Mouse (Mus musculus) B cell, adult 2 months (primary cell): ENCODE results near the gene Kdelc2.
A peak's percentile ranks its signal among the peaks of the same experiment; 100 is the strongest.

Source experiments
- DNase-seq, 2 experiments: peaks; one replicate each; pipeline ENCODE4 v3.0.0; 2022

Kdelc2 gene

DNA sequence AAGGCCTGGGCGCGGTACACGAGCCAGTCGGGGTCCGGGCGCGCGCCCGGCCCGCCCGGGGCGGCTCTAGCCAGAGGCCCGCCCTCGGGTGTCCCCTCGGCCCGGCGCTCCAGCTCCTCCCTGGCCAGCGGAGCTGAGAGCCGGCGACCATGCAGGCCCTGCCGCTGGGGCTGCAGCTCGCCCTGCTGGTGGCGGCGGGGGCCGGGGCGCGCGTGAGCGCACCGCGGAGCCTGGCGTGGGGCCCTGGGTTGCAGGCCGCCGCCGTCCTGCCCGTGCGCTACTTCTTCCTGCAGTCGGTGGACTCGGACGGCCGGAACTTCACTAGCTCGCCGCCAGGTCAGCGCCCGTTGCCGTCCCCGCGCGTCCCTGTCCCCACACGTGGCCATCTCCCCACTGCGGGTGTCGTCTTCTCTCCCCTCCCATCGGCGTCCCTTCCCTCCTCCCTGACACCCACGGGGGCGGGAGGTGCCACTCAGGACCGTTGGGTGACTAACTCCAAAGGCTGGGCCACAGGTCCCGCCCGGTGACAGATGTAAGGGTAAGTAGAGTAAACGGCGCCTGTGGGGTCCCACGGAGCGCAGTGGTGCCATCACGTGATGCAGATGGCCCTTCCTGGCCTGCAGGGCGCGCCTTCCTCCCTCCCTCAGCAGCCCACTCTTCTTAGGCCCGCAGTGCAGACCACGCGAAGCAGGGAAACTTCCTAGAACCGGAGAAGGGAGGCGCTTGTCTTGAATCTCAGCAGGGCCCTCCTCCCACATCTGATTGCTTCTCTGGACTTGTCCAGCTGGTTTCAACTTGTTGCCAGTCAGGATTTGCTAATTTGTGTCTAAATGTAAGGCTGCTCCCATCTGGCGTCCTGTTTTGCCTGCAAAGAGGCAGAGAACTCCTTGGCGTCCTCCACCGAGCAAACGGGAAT is at the start of gene Kdelc2:
Gene Kdelc2, plus strand, starts transcription at position 75 of the 916 bp plus-strand sequence.
- peak; percentile 21 to 33 for DNase-seq

DNA sequence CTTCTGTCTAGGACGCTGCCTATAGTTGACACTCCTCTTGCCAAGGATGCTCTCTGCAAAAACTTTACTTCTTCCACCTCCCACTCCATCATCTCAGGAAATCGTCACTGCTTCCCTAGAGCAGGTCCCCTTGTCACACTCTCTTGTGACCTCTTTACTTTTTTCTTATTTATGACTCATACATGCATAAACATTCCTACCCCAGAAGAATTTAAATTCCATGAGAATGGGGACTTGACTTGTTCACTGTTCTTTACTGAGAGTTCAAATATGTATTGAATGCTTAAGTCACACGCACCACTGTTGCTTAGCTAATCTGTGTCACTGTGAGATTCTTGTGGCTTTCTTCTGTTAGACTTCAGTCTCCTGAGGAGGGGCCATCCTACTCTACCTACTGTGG is 48.7 kb upstream of the Kdelc2 start:
- DNase-seq, result no peak

DNA sequence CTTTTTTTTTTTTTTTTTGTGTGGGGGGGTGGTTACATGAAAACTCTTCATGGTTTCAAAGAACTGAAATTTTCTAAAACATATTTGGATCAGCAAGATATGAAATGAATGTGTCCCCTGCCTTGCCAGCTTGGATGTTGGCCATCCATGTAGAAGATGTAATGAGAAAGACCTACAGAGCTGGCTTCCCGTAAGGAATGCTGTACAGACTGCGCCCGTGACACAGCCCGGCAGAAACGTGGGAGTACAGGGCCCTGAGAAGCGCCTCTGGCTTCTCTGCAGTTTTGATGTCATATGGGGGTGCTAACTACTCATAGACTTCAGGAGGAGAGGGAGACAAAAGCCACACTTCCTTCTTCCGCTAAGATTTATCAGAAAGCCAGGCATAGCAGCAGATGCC is 44.2 kb upstream of the Kdelc2 start:
- no peak for DNase-seq

DNA sequence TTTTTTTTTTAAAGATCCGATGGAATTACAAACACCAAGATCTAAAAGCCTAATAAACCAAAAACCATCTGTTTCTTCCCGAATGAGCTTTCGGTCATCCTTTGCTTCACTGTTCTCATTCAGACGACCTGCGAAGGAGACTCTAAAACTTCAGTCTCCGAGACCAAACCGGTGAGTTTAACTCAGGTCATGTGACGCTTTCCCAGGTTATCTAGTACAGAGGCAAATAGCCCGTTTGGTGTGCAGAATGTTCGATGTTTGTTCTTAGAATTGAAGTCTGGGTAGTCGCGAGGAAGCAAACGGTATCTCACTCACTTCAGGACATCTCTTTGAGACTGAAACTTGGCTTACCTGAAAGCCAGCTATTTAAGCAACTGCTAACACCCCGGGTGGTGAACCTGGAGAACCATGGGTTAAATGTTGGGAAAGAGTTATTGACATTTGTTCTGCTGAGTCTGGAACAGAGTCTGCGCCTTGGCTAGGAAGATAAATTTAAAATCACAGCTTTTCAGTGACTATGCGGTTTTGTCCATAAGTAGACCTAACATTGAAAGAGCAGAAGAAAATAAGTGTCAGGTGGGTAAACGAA is 43.4 kb upstream of the Kdelc2 start:
- DNase-seq, result no peak

DNA sequence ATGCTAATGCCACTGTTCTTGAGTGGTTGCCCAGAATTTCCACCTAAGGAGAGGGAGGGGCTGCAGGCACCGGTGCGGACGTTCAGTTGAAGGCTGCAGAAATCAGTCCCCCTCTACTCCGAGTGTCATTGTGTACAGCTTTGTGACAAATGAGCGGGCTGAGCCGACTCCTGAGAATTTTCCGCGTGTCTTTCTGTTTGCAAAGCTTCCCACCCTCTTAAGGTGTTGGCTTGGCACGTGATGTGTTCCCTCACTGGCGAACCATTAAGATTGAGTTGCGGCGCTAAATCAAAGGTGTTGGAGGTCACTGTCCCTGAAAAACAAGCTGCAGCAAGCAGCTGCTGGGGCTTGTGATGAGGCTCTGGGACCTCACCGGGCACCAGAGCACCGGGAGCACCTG is 42.9 kb upstream of the Kdelc2 start:
- DNase-seq, result no peak

DNA sequence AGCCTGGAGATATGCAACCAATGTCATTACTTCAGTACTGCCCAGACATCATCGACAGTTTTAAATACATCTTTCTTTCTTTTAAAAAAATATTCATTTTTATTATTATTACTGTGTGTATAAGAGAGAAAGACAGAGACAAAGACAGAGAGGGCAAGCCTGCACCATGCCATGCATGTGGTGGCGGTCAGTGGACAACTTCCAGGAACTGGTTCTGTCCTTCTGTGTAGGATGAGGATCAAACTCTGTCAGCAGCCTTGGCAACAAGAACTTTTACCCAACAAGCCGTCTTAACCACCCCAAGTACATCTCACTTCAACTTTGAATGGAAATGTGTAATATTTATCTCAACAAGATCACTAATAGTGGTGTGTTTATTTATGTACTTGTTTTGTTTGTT is 41.8 kb upstream of the Kdelc2 start:
- no peak for DNase-seq

DNA sequence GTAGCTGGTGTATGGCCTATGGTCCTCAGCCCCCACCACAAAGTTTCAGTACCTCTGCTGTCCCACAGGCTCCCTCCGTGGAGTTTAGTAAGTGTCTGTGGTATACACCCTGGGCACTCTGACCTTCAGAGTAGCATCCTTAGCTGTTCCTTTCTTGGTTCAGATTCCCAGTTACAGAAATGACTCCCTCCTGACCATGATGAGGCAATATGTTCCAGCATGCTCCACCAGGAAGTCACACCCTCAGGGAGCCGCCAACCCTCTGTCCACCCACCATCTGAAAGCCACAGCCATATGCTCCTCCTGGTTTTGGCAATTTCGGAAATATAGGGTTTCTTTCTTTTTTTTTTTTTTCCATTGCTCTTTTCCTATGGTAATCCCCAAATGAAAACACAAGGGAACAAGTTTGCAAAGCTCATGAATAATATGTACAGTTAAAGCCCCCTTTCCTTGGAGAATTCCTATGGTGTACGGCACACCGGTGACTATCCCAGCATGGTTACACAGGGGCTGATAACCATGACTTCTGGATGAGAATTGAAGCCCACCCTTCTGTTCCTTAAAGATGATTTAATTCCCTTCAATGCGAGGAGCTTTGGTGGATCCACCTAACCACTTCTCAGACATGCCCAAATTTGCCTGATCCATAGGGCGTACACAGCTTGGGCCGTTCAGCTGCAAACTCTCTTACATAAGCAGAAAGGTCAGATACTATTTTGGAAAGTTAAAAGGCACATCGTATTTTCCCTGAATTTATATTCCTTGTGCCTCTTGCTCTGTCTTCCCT is 39.0 kb upstream of the Kdelc2 start:
- DNase-seq, result no peak

DNA sequence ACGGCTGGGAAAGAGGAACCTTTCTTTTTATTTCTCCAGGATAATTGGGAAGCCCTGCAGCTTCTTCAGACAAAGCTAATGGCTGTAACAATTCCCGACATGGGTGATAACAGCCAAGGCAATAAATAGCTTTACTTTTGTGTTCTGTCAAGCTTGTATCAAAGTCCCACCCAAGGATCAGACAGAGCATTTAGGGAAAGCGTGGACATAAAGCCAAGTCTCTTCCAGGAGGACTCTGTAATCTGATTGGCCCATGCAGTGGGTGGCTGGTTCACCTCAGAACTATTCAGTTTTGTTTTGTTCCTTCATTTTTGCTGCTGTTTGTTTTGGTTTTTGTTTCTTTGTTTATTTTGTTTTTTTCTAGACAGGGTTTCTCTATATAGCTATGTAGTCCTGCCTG is 38.1 kb upstream of the Kdelc2 start:
- no peak for DNase-seq

DNA sequence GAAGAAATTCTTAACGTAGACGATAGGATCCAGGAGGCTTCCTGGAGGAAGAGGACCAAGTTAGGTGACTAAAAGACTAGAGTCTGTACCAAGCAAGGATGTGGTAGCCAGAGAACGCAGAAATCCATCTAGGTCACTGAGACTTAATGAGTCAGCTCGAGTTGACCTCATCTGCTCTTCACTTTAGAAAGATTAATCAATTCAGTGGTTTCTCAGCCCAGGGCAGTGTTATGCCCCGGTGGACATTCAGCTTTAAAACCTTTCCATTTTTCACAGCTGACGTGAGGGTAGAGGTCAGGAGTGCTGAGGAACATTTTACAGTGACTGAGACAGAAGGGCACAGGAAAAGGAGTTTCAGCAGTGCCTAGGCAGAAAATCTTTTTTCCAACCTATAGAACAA is 37.4 kb upstream of the Kdelc2 start:
- no peak for DNase-seq

DNA sequence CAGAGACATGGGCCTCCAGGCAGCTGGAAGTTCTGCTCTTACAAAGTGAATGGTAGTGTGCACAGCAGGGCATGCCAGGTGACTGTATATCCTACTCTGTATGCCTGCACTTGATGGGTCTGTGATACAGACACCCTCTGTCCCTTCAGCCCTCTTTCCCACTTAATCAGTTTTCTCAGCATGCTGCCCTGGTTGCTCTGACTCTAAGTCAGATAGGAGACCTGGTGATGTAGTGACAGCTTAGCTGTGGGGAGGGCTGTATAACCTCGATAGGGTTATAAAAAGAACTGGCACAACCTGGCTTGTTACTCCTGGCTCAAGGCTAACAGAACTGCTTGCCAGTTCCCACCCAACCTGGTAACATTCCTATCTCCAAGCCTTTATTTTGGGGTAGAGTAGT is 34.6 kb upstream of the Kdelc2 start:
- DNase-seq, result no peak

DNA sequence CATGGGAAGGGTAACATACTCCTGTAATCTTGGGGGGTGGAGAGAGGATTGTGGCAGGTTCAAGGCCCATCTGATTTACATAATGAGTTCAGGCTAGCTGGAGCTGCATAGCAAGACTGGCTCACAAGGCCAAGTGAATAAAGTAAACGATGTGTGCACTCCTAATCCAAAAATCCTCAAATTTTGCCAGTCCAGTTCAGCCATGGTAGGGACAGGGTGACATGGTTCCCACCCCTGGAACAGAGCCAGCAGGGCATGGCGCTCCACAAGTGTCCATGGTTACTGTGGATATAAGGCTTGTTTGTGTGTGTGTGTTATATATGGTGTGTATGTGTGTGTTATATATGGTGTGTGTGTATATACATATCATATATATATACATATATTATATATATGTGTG is 33.5 kb upstream of the Kdelc2 start:
- no peak for DNase-seq

DNA sequence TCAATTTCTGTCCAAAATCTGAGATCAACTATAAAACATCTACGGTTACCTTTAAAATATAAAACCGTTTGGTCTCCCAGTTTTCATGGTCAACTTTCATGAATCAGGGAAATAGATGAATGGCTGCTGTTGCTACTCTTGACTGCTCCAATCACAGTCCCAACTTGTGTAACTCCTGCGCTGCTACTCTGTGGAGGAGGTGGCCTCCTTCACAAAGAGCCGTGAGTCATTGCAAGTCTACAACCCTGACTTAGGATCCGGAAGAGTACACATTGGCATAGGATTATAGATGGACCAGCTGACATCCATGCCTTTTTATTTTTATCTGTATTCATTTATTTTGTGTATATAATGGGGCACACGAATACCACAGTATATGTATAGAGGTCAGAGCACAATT is 31.9 kb upstream of the Kdelc2 start:
- DNase-seq, result no peak

DNA sequence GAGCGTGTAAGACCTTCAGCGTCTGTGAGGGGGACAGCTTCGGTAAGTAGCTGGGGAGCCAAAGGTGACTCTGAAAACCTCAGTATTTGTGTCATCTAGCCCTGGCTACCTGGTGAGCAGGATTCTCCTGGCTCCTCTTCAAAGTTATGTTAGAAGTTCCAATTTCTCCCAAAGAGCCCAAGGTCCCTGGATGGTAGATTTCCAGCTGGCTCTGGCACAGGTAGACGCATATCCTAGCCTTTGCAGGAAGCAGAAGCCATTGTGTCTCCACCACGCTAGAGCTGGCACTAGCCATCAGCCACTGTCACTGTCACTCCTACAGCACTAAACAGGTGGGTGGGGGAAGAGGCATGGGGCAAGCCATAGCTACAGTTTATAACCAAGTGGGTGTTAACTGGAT is 30.7 kb upstream of the Kdelc2 start:
- no peak for DNase-seq

DNA sequence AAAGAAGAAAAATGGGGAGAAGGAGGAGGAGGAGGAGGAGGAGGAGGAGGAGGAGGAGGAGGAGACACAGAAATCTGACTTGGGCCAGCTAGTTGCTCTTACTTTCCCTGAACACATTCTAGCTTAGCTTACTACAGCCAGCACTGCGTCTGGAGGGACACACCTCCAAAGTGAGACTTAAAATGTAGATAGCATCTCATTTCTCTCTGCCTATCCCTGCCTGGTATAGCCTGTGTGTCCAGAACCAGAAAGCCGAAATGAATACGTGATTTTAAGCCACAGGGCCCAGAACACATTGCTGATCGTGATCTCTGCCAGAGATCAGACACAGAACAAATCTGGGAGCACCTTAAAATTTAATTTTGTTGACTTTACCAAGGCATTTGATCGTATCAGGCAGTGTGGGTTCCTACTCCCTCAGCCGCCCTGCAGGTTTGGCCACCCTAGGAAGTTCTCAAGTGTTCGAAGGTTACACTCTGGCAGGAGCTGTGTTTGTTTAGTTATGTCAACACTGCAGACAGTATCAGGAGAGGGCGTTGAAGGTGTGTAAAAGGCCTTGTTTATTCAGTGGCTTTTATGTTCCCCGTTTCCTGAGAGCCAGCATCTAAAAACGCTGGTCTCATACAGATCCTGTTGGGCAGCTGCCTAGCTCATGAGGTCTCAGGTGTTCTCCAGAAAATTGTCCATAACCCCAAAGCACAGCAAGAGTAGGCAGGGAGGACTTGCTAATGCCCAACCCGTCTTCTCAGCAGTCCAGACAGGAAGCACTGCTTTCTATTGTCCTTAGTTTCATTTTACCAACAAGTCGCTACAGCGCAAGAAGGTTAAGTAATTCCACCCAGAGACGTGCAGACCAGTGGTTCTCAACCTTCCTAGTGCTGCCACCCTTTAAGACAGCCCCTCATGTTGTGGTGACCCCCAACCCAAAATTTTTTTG is 27.3 kb upstream of the Kdelc2 start:
- no peak for DNase-seq

DNA sequence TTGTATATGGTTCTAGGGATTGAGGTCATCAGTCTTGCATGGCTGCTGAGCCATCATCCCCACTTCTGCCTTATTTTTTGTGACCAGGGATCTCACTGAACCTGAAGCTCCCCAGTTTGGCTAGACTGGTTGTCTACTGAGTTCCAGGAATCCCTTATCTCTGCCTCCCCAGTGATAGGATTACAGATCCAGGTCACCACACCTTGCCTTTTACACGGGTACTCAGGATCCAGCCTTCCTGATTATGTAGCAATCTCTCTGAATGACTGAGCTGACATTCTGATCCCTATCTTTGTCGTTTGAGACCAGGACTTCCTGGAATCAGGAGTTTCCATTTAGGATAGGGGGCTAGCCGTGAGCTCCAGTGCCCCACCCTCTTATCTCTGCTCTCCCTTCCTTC is 12.5 kb upstream of the Kdelc2 start:
- DNase-seq, result no peak

DNA sequence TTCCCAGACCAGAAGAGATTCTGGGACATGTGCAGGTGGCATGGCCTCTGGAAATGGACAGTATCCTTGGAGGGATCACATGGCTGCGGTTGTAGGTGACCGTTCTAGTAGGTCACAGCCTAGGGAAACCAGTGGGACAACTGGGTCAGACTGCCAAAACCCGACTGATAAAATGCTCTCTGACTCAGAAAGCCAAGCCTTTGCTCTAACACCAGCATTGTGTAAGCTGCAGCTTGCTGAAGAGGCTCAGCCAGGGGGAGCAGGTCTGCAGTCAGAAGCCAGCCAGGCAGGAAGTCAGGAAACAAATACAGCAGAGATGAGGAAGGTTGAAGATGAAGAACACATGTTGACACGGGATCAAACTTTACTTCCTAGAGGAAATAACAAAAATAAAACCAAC is 7.9 kb upstream of the Kdelc2 start:
- DNase-seq, result no peak

DNA sequence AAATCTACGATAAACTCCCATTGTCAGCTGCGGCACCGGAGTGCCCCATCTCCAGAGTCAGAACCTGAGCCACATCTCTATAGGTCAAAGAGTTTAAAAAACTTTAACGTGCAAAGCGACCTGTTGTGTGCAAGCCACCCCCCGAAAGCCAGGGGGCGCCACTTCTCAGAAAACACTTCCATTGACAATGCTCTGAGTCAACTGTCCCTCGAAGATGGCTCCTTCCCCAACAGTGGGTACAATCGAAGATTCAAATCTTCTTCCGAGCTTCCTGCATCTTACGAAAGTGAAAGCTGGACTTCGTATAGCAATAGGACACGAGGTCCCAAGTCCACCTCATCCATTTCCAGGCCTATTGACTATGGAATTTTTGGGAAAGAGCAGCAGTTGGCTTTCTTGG is 7.0 kb upstream of the Kdelc2 start:
- DNase-seq, result peak; percentile 45 to 52

DNA sequence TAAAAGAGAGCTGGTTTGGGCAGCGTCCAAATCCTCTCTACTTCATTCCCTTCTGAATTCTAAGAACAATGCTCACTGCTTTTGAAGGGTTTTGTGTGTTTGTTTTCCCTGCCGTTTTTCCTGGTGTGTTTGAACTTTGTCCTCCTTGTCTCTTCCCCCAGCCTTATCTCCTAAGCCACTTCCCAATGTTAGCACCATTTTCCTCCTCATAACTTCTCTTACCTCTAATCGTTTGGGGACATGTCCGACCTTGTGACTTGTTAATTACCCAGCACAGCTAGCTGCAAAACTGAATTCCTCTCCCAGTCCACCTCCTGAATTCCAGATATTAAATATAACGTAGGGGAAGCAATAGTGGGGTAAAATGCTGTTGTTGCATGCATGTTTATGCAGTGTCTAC is 6.2 kb upstream of the Kdelc2 start:
- no peak for DNase-seq

DNA sequence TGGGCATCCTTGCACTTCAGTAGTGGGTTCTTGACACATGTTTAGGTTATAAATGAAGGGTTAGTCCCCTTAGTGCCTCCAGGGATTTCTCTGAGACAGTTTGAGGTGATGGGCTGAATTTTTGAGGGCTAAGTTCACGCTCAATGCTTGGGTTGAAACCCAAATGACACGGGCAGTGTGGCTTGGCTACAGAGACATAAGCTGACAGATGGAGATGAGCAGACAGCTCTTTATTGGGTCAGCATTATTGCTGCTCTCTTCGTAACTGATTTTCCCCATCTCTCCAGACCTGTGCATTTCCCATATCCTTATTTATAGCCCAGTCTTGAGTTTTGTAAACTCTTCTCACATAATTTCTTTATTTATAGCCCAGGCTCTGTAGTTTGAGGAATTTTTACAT is 5.7 kb upstream of the Kdelc2 start:
- no peak for DNase-seq

DNA sequence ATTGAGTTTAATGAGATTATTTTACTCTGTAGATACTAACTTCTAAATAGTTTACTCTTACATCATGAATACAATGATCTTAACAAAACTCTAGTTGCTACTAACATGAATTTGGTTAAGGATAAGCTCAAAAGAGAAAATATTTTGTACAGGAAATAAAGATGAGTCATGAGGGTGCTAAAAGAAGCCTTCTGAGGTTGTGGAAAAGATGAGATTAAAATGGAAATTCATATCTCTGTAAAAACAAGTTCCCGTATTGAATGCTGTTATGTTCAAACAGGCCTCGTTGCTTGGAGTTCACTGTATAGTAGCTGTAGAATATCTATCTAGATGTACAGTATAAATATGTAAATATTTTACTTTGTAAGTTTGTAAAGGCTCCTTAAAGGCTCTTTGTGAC is 3.2 kb upstream of the Kdelc2 start:
- no peak for DNase-seq

DNA sequence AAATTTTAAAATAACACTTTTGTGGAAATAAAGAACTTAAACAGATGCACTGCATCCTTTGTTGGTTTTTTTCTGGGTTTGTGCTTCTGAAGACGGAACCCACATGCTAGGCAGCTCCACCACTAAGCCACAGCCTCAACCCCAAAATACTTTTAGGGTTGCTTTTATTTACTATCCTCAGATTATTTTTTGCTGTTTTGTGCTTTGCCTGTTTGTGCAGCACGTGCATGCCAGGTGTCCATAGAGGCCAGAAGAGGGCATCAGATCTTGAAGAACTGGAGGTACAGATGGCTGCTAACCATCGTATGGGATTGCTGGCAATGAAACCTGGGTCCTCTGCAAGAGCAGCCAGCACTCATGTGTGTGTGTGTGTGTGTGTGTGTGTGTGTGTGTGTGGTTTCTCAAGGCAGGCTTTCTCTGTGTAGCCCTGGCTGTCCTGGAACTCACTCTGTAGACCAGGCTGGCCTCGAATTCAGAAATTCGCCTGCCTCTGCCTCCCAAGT is 2.7 kb upstream of the Kdelc2 start:
- no peak for DNase-seq

DNA sequence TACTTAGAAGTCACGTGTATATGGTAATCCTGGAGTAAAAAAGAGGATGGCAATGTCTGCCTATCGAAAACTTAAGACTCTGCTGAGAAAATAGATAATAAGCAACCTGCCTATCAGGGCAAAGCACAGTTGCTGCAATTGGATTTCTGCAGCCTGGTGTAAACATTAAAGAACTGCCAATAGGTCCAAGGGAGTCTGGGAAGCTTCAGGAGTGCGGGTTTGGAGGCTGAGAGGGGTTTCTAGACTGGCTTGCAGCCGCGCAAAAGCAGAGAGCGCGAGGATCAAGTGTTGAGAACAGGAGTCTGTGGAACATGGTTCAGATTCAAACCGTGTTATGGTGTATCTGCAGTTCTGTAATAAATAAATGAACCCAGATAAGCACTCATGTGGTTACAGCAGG is 1.0 kb downstream of the Kdelc2 start:
- no peak for DNase-seq

DNA sequence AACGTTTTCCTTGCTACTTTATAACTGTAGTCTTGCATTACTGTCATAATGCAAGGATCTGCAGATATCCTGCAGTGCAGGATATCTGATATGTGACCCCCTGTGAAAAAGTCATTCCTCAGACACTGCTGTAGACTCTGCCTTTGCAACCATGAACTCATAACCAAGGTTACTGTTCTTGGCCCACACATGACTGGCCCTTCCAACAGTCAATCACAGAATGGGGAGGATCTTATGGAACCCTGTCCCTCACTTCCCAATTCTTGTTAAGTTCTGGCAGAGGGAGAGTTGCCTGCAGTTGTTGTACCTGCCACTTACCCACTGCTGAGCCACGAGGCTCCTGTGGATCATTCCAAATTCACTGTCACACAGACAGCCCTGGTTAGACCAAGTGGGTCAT is 3.6 kb downstream of the Kdelc2 start:
- no peak for DNase-seq
